Mouse (Mus musculus) ES-Bruce4 (cell line): Measurements from ENCODE around the gene Scamp1.

Source experiments
- CTCF ChIP-seq: IDR thresholded peaks from one replicate; pipeline ENCODE4 v1.8.1; 2011; ENCODE audit warnings: low read depth, low read length
- EP300 ChIP-seq: IDR thresholded peaks from 2 replicates; pipeline ENCODE4 v1.6.1; 2011; ENCODE audit warnings: low read depth, low read length; ENCODE audit not compliant: insufficient read depth
- POLR2A ChIP-seq: IDR thresholded peaks from one replicate; pipeline ENCODE4 v1.8.1; 2011; ENCODE audit warnings: low read length; ENCODE audit not compliant: insufficient read depth

DNA sequence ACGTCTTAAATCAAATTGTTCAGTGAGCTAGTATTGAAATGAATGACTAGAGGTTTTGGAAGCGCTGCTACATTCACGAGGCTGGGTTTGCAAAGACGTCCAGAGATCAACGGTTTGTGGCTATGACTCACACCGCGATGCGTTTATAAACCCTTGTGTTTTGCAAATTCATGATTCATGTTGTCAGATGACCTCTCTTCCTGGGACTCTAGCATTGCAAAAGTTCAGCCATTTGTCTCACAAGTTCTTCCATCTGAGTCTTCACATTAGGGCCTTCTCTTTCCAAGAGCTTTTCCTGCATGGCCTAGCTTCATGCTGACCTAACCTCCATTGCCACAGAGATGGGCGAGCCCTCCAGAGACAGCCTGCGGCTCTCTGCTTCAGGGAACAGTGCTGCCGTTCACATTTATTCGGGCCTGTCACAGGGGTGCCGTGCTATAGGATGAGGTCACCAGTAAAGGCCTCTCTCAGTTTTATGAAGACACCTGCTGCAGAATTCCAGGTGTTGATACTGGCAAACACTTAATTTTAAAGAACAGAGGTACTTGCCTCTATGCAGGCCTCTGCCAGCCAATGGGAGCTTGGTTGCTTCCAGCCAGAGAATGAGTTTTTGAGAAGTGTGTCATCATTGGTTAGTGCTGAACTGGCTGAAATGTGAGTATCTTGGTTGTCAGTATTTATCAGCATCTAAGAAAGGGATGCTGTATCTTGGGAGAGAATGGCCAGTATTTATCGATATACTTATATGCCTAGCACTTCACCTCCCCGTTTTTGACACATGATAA, 131.0 kb downstream of the Scamp1 start:
- TF ChIP-seq POLR2A (no peak), CTCF (no peak), EP300 (no peak)
